Mouse (Mus musculus): ENCODE measurements around the gene 2900011O08Rik.
"Not testable (repeated sequence)": the region's sequence is repeated elsewhere in the genome, so short reads cannot be mapped to it uniquely, and the experiment has no call there.

The 2900011O08Rik gene

DNA sequence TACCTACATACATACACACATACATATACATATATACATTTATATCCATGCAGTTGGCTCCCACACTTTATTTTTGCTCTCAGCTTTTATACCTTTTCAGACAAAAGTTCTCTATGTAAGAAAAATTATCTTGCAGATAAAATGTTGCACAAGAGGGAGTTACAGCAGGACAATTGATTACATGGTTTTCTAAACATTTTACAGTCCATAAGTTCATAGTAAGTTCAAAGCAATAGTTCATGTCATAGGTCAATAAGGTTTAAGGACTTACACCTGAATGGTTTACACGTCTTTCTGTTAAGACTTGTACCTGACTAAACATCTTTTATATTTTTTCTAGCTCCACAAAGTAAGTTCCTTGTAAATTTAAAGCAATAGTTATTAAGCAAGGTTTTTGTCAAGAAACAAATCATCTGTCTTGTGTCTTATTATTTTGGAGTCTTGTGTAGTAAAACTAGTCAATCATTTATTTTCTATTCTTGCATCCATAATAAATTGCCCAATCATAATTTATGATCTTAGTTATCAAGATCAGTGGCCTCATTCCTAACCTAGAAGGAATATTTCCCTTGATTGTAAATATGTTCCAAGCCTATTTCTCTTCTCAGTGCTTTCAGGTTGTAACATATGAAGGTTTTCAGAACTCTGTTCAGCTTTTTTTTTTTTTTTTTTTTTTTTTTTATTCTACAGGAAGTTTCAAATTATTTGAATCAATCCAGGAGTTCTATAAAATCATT is 72.9 kb downstream of the 2900011O08Rik start:
- DNase-seq (ENCODE audit: extremely low read depth, low read depth, low spot score), result no peak

DNA sequence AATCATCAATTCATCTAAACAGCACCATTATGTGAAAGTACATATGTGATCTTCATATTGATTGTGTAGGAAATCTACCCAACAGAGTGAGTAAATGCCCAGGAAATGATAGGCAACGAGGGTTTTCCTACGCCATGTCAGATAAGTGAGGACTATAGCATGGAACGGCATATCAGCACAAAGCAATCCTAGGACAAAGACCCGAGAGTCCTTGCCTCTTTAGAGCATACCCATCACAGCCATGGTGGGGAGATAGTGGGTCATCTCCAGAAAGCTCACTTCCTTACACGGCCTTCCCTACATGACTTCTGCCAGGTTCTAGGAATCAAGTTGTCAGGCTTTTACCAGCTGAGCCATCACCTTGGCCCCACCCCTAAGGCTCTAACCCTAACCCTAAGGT is 73.5 kb downstream of the 2900011O08Rik start:
- DNase-seq (ENCODE audit: extremely low read depth, low read depth, low spot score), result no peak

DNA sequence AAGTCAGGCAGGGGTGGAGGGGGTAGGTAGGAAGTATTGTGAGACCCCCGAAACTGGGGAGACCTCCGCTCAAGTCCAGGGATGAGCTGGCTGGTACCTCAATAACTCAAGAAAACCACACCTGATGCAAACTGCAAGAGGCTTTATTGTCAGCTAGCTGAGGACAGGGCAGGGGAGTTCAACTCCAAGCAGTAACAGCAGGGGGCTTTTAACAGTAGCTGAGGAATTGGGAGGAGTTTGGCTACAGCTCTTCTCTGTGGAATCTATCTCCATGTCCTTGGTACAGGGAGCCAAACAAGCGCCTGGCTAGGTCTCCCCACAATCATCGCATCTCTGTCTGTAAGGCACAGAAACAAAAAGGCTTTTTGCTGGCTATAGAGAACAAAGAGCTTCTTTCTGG is 80.2 kb downstream of the 2900011O08Rik start:
- DNase-seq (ENCODE audit: extremely low read depth, low read depth, low spot score), result not testable (repeated sequence)

DNA sequence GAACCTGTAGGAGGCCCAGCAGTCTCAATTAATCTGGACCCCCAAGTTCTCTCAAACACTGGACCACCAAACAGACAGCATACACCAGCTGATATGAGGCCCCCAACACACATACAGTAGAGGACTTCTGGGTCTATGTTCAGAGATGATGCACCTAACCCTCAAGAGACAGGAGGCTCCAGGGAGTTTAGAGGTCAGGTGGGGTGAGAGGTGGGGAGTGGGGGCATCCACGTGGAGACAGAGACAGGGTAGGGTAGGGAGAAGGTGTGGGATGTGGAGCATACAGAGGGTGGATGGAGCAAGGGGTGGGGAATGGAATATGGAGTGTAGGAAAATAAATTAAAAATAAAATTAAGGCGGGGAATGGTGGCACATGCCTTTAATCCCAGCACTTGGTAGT is 82.3 kb downstream of the 2900011O08Rik start:
- not testable (repeated sequence) for DNase-seq (ENCODE audit: extremely low read depth, low read depth, low spot score)

DNA sequence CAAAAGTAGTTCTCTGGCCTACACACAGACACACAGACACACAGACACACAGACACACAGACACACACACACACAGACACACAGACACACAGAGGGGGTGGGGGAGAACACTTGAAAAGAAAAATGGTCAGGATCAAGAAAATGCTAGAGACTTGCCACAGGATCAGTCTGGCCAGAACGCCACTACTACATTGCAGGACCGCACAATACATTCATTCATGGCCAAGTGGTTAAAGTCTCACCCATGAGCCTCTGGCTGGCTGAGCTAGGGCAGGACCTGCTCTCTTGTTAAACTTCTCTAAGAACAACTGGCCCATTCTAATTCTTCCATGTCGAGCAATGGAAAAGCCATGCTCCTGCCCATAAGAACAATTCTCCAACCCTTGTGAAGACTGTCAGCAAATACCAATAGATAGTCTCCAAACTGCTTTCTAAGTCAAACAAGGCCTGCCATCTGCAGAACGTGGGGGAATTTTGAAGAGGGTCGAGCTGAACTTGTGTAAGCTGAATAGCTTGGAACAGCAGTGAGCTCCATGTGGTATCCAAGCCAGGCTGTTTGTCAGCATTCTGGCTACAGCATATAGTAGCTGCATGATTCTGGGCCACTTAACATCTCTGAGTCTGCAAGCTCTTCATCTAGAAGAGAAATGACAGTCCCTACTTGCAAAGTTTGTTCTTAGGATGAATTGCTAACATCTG is 84.2 kb downstream of the 2900011O08Rik start:
- DNase-seq (ENCODE audit: extremely low read depth, low read depth, low spot score), result no peak

DNA sequence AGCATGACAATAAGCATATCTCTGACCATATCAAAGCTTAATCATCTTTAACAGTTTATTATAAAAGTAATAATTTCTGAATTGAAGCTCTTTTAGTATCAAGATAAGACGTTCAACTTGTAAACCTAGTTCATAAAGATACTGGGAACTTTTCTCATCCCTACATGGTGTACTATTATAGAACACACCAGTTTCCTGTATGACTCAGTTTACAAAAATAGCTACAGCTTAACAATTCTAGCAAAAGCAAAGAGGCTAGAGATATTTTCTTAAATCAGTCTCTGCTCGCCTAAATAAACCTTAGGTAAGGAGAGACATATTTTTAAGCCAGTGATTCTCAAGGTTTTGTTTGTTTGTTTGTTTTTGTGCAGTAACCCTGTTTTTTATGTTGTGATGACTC is 96.5 kb downstream of the 2900011O08Rik start:
- DNase-seq (ENCODE audit: extremely low read depth, low read depth, low spot score), result no peak

DNA sequence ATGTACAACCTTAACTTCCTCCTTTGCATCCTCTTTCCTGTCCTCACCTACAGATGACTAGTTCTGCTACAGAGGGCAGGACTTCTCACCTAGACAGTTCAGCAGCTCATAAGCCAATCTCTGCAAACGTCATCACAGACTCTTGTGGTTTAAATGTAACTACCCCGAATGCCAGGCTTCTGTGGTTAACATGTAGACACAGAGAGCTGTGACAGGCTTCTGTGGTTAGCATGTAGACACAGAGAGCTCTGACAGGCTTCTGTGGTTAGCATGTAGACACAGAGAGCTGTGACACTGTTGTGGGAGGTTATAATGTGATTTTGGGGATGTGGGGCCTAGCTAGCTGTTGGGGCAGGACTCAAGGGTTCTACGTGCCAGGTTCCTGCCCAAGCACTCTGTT is 101.8 kb downstream of the 2900011O08Rik start:
- no peak for DNase-seq (ENCODE audit: extremely low read depth, low read depth, low spot score)

DNA sequence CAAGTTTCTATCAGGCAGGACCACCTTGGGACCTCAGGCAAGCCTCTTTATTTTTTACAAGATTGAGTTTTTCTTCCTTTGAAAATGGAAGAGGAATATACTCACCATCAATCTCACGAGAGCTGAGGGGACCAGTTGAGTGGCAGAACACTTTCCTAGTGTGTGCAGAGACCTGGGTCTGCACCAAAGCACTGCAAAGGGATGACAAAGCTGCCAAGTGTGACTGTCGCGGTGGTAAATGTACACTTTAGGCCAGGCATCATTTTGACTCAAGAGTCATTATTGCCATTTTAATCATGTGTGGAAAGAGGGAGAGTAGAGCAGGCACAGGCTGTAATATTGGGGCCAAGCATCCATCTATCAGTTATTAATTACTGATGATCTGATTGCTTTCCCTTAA is 102.9 kb downstream of the 2900011O08Rik start:
- no peak for DNase-seq (ENCODE audit: extremely low read depth, low read depth, low spot score)

DNA sequence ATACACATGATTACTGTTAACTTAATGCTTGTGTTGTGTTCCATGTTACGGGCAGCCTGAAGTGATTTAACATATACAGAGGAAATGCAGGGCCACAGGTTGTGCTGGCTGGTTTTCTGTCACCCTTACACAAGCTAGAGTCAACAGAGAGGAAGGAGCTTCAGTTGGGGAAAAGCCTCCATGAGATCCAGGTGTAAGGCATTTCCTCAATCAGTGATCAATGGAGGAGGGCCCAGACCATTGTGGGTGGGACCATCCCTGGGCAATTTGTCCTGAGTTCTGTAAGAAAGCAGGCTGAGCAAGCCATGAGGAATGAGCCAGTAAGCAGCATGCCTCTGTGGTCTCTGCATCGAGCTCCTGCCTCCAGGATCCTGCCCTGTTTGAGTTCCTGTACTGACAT is 105.4 kb downstream of the 2900011O08Rik start:
- DNase-seq (ENCODE audit: extremely low read depth, low read depth, low spot score), result no peak

DNA sequence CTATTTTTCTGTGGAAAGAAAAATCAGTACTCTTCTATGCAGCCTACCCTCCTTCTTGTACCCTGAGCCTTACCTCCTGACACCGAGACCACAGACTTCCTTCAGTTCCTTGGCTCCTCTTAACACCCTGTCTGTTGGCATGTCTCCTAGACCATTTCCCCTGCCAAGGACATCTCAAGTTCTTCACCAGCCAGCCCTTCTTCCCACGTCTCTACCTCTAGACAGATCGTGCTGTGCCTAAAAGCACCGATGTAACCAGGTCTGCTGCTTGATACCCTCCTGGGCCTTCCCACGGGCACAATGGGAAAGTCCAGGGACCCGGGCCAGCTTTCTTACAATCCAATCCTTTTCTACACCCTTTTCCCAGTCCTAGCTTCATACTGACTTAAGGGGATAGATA is 119.5 kb downstream of the 2900011O08Rik start:
- no peak for DNase-seq (ENCODE audit: extremely low read depth, low read depth, low spot score)

DNA sequence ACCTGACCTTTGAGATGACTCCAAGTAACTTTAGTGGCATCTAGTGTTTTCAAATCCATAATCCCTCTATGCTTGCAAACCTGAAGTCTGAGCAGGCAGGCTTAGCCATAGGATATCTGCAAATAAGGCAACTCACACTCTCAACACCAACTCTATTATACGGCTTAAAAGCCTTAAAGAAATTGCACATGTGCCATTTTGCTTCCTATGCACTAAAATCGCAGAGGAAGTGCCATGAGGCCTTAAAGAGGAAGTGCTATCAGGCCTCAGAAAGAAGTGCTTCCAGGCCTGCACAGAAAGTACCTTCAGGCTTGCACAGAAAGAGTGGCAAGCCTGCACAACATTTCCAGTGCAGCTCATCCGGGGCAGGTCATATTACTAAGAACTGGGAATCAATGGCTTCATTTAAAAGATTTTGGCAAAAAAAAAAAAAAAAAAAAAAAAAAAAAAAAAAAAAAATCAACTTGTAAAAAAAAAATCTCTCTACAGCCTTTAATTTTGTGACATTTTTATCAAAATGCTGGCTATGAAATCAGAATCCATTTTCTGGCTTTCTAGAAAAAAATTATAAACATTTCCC is 123.3 kb downstream of the 2900011O08Rik start:
- DNase-seq (ENCODE audit: extremely low read depth, low read depth, low spot score), result no peak

DNA sequence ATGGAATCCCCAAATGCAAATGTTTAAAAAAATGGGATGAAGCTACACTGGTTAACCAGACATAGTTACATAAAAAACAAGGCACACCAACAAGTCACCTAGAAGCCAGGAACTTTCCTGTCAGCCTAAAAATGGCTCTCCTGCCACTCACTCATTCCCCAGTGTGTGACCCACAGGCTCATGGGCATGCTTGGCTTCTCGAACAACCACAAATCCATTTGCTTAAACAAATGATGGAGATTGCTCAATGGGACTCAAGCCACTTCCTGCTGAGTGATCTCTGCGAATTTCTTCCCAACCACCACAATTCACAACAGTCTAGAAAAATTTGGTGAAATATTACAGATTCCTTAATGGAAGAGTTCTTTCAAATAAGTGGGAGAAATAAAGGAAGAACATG is 124.5 kb downstream of the 2900011O08Rik start:
- DNase-seq (ENCODE audit: extremely low read depth, low read depth, low spot score), result no peak

DNA sequence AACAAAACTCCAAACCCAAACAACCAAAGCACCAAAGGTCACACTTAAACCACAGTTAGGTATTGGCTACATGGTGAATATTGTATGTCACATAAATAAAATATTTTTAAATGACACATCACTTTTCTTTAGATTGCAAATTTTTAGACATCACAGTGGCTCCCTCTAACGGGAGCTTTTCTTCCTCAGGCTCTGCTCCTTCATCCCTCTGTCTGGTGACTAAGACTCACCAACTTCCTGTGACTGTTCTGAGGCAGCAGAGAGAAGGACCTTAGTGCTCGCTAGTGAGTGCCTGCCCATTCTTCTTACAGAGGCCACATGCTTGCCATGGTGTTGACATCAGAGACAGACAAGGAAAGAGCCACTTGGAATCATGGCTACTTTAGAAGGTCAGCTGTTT is 125.7 kb downstream of the 2900011O08Rik start:
- no peak for DNase-seq (ENCODE audit: extremely low read depth, low read depth, low spot score)

DNA sequence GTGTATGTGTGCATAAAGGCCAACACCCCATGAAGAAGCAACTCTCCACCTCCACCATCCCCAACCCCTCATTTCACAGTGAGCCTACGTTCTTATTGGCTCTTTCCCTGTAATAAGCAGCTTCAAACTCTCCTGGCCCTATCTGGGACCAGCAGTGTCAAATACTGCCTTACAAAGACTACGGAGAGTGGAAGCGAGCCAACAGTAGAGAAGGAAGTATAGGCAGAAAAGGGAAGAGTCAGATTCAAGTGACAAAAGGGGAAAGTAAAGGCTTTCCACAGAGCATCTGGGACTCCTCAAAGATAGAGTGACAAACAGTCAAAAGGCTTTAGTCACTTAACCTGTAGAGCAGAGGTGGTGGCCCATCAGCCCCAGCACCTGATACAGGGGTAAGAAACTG is 126.3 kb downstream of the 2900011O08Rik start:
- no peak for DNase-seq (ENCODE audit: extremely low read depth, low read depth, low spot score)

DNA sequence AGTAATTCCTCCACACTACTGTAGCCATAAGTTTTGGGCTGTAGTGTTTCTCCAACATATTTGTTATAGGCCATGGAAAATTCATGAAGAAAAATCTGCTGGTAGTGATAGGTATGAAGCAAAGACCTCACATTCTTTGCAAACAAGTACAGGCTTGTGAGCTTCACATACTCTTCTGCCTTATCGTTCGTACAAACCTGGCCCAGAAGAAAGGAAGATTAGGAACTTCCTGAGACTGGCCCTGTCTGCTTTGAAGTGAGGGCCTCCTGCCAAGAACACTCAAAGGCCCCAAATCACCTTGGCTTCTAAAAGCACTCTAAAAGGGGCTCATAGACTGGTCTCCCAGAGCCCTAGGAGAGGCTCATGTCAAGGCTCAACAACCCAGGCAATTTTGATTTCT is 130.9 kb downstream of the 2900011O08Rik start:
- DNase-seq (ENCODE audit: extremely low read depth, low read depth, low spot score), result no peak

DNA sequence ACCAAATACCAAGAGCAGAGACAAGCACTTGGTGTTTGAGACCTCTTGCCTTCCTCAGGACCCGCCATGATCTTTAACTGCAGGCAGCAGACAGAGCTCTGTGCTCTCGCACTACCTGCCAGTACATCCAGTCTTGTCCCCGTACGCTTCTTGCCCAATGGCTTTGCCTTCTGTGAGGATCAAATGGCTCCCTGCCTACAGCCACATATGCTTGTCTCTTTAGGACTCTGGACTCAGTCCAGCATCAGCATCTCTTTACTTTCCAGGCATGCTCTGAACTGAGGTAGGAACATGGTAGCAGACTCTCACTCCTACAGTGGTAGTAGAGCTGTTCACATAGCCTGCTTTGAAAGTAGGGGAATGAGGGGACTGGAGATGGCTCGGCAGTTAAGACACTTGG is 134.5 kb downstream of the 2900011O08Rik start:
- no peak for DNase-seq (ENCODE audit: extremely low read depth, low read depth, low spot score)

DNA sequence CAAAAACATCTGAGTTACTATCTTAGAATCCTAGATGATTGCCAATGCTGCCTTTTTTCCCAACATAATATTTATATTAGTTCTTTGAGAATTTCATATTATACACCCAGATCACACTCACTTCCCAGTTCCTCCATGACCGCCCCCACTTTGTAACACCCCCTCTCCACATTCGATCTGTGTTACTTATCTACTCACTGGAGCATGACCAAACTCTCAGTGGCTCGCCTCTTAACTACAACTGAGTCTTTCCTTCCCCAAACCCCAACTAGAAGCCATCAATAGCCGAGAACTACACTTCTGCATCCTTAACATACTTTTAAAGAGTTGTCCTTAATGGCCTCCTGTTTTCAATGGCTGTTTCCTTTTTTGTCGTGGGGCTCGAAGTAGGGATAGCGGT is 135.2 kb downstream of the 2900011O08Rik start:
- no peak for DNase-seq (ENCODE audit: extremely low read depth, low read depth, low spot score)

DNA sequence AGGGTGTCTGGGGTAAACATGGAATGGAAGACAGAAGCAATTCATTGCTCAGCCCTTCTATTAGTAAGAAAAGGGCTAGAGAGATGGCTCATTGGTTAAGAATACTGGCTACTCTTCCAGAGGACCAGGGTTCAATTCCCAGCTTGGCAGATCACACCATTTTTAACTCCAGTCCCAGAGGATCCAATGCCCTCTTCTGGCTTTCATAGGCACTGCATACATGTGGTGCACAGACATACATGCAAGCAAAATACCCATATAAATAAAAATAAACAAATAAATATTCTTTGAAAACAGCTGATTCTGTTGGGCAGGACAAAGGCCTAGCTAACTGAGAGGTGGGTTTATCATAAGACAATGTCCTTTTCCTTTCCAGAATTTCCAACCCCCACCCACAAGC is 136.2 kb downstream of the 2900011O08Rik start:
- DNase-seq (ENCODE audit: extremely low read depth, low read depth, low spot score), result no peak

DNA sequence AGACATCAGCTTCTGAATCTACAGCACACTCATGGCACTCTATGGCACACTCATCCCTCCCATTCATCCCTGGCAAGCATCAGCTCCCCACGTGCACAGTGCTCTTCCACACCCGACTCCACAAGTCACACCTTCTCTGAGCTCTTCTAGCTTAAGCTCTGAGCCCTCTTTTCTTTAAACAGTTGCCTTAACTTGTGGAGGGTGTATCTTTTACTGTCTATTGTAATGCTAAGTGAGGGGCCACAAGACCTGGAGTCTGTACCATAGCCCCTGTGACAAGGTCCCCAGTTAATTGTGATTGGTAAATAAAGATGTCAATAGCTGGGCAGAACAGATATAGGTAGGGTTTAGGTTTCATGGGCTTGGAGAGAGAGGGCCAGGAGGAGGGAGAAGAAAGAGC is 137.5 kb downstream of the 2900011O08Rik start:
- DNase-seq (ENCODE audit: extremely low read depth, low read depth, low spot score), result no peak

DNA sequence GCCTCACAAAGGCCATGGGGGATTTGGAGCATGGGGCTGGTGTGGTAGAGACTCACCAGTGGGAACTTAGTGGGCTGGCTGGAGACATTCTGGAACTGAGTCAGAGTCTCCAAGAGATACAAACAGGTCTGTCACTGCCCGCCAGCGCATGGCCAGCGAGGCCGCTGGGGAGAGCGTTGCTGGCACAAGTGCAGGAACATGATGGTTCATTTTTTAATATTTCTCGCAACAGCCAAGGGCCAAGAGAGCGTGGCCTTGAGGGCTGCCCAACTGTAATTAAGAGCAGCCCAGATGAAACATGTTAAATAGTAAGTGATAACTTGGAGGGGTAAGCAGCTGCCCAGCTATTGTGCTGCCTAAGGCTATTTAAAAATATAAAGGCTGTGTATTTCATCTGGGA is 138.3 kb downstream of the 2900011O08Rik start:
- no peak for DNase-seq (ENCODE audit: extremely low read depth, low read depth, low spot score)

DNA sequence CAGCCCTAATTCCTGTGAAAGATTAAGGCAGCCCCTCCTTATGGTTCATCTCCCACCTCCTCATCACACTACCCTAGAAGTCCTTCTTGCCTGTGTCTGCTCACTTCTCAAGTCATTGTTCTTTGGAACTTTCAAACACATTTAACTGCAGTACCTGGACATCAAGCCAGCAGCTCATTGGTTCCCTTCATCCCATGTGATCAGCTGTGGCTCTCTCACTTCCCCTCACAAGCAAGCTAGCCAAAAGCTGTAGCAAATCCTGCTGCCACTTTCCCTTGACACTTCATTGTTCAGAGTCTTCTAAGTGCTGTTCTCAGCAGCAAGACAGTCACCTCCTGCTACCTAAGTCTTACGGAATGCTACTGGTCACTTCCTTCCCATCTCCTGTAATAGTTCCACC is 138.8 kb downstream of the 2900011O08Rik start:
- no peak for DNase-seq (ENCODE audit: extremely low read depth, low read depth, low spot score)

DNA sequence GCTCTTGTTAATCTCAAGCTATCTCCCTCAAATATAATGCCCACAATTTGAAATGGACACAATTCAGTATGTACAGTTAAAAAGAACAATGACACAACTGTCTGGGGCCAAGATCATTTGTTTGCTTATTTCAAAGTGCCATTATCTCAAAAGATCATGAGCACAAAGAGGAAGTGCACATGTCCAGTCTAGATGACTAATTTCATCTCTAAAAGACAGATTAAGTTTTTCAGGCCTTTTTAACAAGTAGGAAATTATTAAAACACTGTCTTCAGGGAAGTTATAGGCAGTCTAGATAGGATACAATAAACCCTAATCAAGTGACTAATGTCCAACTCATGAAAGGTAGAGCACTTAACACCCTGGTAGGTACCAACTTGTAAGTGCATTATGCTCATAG is 142.6 kb downstream of the 2900011O08Rik start:
- no peak for DNase-seq (ENCODE audit: extremely low read depth, low read depth, low spot score)
